Mouse (Mus musculus): Measurements from ENCODE around the gene Erc2. TPM values are rescaled to one million over a fixed set of nuclear protein-coding genes. Genes with fewer than 3 reads are reported as not detected.

Erc2 gene
- polyA plus RNA-seq, 1 experiment from 2014 or later, result 2.7 TPM

DNA sequence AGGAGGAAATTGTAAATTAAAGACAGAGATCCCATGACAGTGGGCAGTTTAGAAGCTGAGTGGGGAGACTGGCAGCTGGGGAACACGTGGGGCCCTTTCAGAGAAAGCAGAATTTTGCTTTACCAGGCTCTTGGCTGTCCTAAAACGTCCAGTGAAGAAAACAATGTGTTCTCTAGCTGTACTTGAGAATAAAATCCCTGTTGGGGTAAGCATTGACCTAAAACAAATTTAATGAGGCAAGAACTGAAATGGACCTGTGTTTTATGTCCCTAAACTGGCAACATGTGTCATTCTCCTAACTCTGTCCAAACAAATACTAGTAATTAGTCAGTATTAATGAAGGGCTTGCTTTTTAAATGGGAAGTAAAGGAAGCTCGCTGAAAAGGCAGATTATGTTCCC is 617.9 kb downstream of the Erc2 start:
- H3K27me3 ChIP-seq (ENCODE audit: control insufficient read depth, insufficient read depth, low read length), result no peaks in the 10 kb centered on the region
- H3K36me3 ChIP-seq (ENCODE audit: control insufficient read depth, insufficient read depth, low read length), result no peaks in the 10 kb centered on the region
- H3K4me1 ChIP-seq (ENCODE audit: control insufficient read depth, insufficient read depth, low read length), result no peaks in the 10 kb centered on the region
- no peak overlapping the region for H3K9ac ChIP-seq (ENCODE audit: low read length)
- no peaks in the 10 kb centered on the region for H3K9me3 ChIP-seq (replicated peaks; ENCODE audit: control insufficient read depth, low read length)
- no peak for ATAC-seq (ENCODE audit: insufficient read depth, low FRiP score)
- no peak overlapping the region for H3K4me2 ChIP-seq (ENCODE audit: low read depth, low read length)
- H3K27ac ChIP-seq (ENCODE audit: low read length), result no peak overlapping the region
- WGBS, result 38% methylated on average over 3 of the region's 3 CpGs
- H3K4me3 ChIP-seq (replicated peaks; ENCODE audit: low read length), result no peak overlapping the region

DNA sequence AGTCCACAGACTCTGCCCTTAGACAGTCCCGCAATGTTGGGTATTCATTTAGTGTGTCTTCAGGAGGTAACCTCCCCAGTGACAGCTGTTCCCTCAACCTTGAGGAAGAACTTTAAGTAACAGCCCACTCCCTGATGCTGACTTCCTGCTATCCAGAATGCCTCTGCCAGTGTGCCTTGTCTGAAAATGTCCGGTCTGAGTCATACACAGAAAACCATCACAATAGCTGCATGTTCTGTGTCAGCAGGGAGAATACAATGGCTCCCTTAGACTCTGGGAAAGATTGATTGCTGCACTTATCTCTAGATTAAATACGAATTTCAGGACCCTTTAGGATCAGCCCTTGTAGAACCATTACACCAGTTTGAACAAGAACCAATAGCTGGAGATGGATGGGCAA is 620.5 kb downstream of the Erc2 start:
- H3K4me2 ChIP-seq (ENCODE audit: low read depth, low read length), result no peak overlapping the region
- H3K36me3 ChIP-seq (ENCODE audit: control insufficient read depth, insufficient read depth, low read length), result no peaks in the 10 kb centered on the region
- H3K4me1 ChIP-seq (ENCODE audit: control insufficient read depth, insufficient read depth, low read length), result no peaks in the 10 kb centered on the region
- no peaks in the 10 kb centered on the region for H3K9me3 ChIP-seq (replicated peaks; ENCODE audit: control insufficient read depth, low read length)
- no peaks in the 10 kb centered on the region for H3K27me3 ChIP-seq (ENCODE audit: control insufficient read depth, insufficient read depth, low read length)
- H3K4me3 ChIP-seq (replicated peaks; ENCODE audit: low read length), result no peak overlapping the region
- no peak overlapping the region for H3K27ac ChIP-seq (ENCODE audit: low read length)
- ATAC-seq (ENCODE audit: insufficient read depth, low FRiP score), result no peak
- no peak overlapping the region for H3K9ac ChIP-seq (ENCODE audit: low read length)
- WGBS, result 47% methylated on average over 3 of the region's 3 CpGs

- no peaks in the 10 kb centered on the region for H3K27me3 ChIP-seq (ENCODE audit: control insufficient read depth, insufficient read depth, low read length)
- H3K4me3 ChIP-seq (replicated peaks; ENCODE audit: low read length), result no peak overlapping the region
- no peaks in the 10 kb centered on the region for H3K36me3 ChIP-seq (ENCODE audit: control insufficient read depth, insufficient read depth, low read length)
- H3K4me2 ChIP-seq (ENCODE audit: low read depth, low read length), result no peak overlapping the region
- no peaks in the 10 kb centered on the region for H3K9me3 ChIP-seq (replicated peaks; ENCODE audit: control insufficient read depth, low read length)
- no peak for ATAC-seq (ENCODE audit: insufficient read depth, low FRiP score)
- no peaks in the 10 kb centered on the region for H3K4me1 ChIP-seq (ENCODE audit: control insufficient read depth, insufficient read depth, low read length)
- 84% methylated on average over 4 of the region's 4 CpGs for whole genome bisulfite sequencing
- no peak overlapping the region for H3K27ac ChIP-seq (ENCODE audit: low read length)
- H3K9ac ChIP-seq (ENCODE audit: low read length), result no peak overlapping the region
Observed at GRCm38 (mm10) chr14:28243474-28243873, 621.2 kb downstream of the Erc2 start.

DNA sequence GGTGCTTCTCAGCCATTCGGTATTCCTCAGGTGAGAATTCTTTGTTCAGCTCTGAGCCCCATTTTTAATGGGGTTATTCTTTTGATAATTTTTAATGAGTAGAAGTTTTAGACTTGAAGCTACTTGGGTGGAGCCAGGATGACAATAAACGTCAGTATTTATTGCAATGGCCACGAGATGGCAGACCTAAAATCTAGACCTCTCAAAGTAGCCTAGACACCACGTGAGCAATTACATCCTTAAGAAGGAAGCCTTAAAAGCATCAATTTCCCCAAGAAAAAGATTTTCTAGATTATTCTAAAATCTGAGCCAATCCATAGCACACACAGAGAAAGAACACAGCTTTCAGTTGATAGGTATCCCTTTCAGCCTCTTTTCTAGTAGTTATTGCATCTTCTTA is 640.5 kb downstream of the Erc2 start:
- Histone ChIP-seq H3K9me3 (replicated peaks; ENCODE audit: control insufficient read depth, low read length) (no peaks in the 10 kb centered on the region), H3K36me3 (ENCODE audit: control insufficient read depth, insufficient read depth, low read length) (no peaks in the 10 kb centered on the region), H3K4me3 (replicated peaks; ENCODE audit: low read length) (no peak overlapping the region), H3K9ac (ENCODE audit: low read length) (no peak overlapping the region), H3K27me3 (ENCODE audit: control insufficient read depth, insufficient read depth, low read length) (no peaks in the 10 kb centered on the region), H3K4me2 (ENCODE audit: low read depth, low read length) (no peak overlapping the region), H3K27ac (ENCODE audit: low read length) (no peak overlapping the region), H3K4me1 (ENCODE audit: control insufficient read depth, insufficient read depth, low read length) (no peaks in the 10 kb centered on the region)
- no peak for ATAC-seq (ENCODE audit: insufficient read depth, low FRiP score)
- WGBS, result 52% methylated on average over 4 of the region's 4 CpGs

DNA sequence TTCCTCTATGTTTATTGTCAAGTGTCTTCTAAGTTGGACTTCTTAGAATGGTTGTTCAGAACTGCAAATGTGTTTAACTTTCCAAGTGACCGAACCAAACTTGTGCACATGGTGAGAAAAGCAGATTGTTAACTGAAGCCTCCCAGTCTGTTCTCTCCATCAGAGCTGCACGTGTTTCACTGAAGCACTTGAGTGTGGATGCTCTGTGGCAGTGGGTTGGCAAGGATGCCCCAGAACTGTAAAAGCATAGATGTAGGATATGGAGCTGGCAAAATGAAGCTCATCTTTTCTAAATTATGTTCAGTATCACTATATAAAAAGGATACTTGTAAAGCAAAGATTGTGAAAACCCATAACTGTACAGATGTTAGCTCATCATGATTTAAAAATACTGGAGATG is 645.1 kb downstream of the Erc2 start:
- no peaks in the 10 kb centered on the region for H3K4me1 ChIP-seq (ENCODE audit: control insufficient read depth, insufficient read depth, low read length)
- WGBS, result 59% methylated on average over 2 of the region's 2 CpGs
- ATAC-seq (ENCODE audit: insufficient read depth, low FRiP score), result no peak
- no peaks in the 10 kb centered on the region for H3K27me3 ChIP-seq (ENCODE audit: control insufficient read depth, insufficient read depth, low read length)
- H3K9ac ChIP-seq (ENCODE audit: low read length), result no peak overlapping the region
- H3K36me3 ChIP-seq (ENCODE audit: control insufficient read depth, insufficient read depth, low read length), result no peaks in the 10 kb centered on the region
- H3K4me2 ChIP-seq (ENCODE audit: low read depth, low read length), result no peak overlapping the region
- H3K27ac ChIP-seq (ENCODE audit: low read length), result no peak overlapping the region
- H3K4me3 ChIP-seq (replicated peaks; ENCODE audit: low read length), result no peak overlapping the region
- H3K9me3 ChIP-seq (replicated peaks; ENCODE audit: control insufficient read depth, low read length), result no peaks in the 10 kb centered on the region

- no peaks in the 10 kb centered on the region for H3K36me3 ChIP-seq (ENCODE audit: control insufficient read depth, insufficient read depth, low read length)
- no peak overlapping the region for H3K27ac ChIP-seq (ENCODE audit: low read length)
- H3K4me2 ChIP-seq (ENCODE audit: low read depth, low read length), result no peak overlapping the region
- H3K4me3 ChIP-seq (replicated peaks; ENCODE audit: low read length), result no peak overlapping the region
- H3K9me3 ChIP-seq (replicated peaks; ENCODE audit: control insufficient read depth, low read length), result no peaks in the 10 kb centered on the region
- 84% methylated on average over 8 of the region's 8 CpGs for WGBS
- no peak for ATAC-seq (ENCODE audit: insufficient read depth, low FRiP score)
- no peaks in the 10 kb centered on the region for H3K27me3 ChIP-seq (ENCODE audit: control insufficient read depth, insufficient read depth, low read length)
- H3K9ac ChIP-seq (ENCODE audit: low read length), result no peak overlapping the region
- no peaks in the 10 kb centered on the region for H3K4me1 ChIP-seq (ENCODE audit: control insufficient read depth, insufficient read depth, low read length)
Observed at GRCm38 (mm10) chr14:28271846-28272245, 649.6 kb downstream of the Erc2 start.

DNA sequence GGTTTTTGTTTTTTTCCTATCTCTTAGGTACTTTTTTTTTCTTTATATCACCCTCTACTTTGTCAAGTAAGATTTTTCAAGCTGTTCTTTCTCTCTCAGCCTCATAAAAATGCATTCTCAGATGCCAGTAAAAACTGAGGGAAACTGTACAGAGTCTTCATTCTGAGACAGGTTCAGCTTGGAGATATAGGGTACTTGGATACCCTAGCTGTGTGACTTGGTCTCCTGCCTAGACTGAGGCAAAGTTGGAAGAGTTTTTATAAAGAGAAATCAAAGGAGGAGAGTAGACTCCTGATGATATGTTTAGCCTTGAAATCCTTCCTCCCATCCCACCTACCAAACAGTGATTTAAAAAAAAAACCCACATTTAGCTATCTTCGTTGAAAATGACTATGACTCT is 651.4 kb downstream of the Erc2 start:
- no peaks in the 10 kb centered on the region for H3K27me3 ChIP-seq (ENCODE audit: control insufficient read depth, insufficient read depth, low read length)
- H3K4me3 ChIP-seq (replicated peaks; ENCODE audit: low read length), result no peak overlapping the region
- no peak overlapping the region for H3K9ac ChIP-seq (ENCODE audit: low read length)
- WGBS, result 76% methylated on average over 1 of the region's 1 CpGs
- H3K9me3 ChIP-seq (replicated peaks; ENCODE audit: control insufficient read depth, low read length), result no peaks in the 10 kb centered on the region
- H3K4me1 ChIP-seq (ENCODE audit: control insufficient read depth, insufficient read depth, low read length), result no peaks in the 10 kb centered on the region
- H3K27ac ChIP-seq (ENCODE audit: low read length), result no peak overlapping the region
- no peak overlapping the region for H3K4me2 ChIP-seq (ENCODE audit: low read depth, low read length)
- H3K36me3 ChIP-seq (ENCODE audit: control insufficient read depth, insufficient read depth, low read length), result no peaks in the 10 kb centered on the region
- ATAC-seq (ENCODE audit: insufficient read depth, low FRiP score), result no peak

GRCm38 (mm10) chr14:28274826-28275225 is 652.6 kb downstream of the Erc2 start:
- Histone ChIP-seq H3K36me3 (ENCODE audit: control insufficient read depth, insufficient read depth, low read length) (no peaks in the 10 kb centered on the region), H3K4me1 (ENCODE audit: control insufficient read depth, insufficient read depth, low read length) (no peaks in the 10 kb centered on the region), H3K9ac (ENCODE audit: low read length) (no peak overlapping the region), H3K4me3 (replicated peaks; ENCODE audit: low read length) (no peak overlapping the region), H3K4me2 (ENCODE audit: low read depth, low read length) (no peak overlapping the region), H3K9me3 (replicated peaks; ENCODE audit: control insufficient read depth, low read length) (no peaks in the 10 kb centered on the region), H3K27ac (ENCODE audit: low read length) (no peak overlapping the region), H3K27me3 (ENCODE audit: control insufficient read depth, insufficient read depth, low read length) (no peaks in the 10 kb centered on the region)
- ATAC-seq (ENCODE audit: insufficient read depth, low FRiP score), result no peak
- WGBS, result 70% methylated on average over 7 of the region's 7 CpGs

DNA sequence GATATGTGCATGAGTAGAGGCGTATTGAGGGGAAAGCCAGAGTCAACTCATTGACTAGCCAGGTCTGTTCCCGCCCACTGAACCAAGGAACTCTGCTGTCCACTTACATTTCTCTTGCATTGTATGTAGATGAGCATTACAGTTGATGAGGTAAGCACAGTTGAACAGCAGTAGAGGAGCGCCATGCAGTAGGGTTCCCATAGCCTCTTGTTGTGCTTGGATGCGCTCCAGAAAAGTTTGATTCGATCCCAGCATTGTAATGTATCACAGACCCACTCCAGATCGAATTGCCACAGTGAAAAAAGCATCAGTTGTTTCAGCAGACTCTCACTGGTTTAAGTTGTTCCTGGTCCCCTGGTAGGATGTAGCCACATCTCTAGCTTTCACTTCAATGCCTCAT is 656.7 kb downstream of the Erc2 start:
- H3K9ac ChIP-seq (ENCODE audit: low read length), result no peak overlapping the region
- H3K27ac ChIP-seq (ENCODE audit: low read length), result no peak overlapping the region
- H3K27me3 ChIP-seq (ENCODE audit: control insufficient read depth, insufficient read depth, low read length), result no peaks in the 10 kb centered on the region
- H3K36me3 ChIP-seq (ENCODE audit: control insufficient read depth, insufficient read depth, low read length), result no peaks in the 10 kb centered on the region
- H3K9me3 ChIP-seq (replicated peaks; ENCODE audit: control insufficient read depth, low read length), result no peaks in the 10 kb centered on the region
- WGBS, result 78% methylated on average over 6 of the region's 6 CpGs
- H3K4me3 ChIP-seq (replicated peaks; ENCODE audit: low read length), result no peak overlapping the region
- no peaks in the 10 kb centered on the region for H3K4me1 ChIP-seq (ENCODE audit: control insufficient read depth, insufficient read depth, low read length)
- no peak for ATAC-seq (ENCODE audit: insufficient read depth, low FRiP score)
- no peak overlapping the region for H3K4me2 ChIP-seq (ENCODE audit: low read depth, low read length)

GRCm38 (mm10) chr14:28280376-28280775 is 658.1 kb downstream of the Erc2 start:
- Histone ChIP-seq H3K4me2 (ENCODE audit: low read depth, low read length) (no peak overlapping the region), H3K27ac (ENCODE audit: low read length) (no peak overlapping the region), H3K36me3 (ENCODE audit: control insufficient read depth, insufficient read depth, low read length) (no peaks in the 10 kb centered on the region), H3K9ac (ENCODE audit: low read length) (no peak overlapping the region), H3K9me3 (replicated peaks; ENCODE audit: control insufficient read depth, low read length) (no peaks in the 10 kb centered on the region), H3K4me1 (ENCODE audit: control insufficient read depth, insufficient read depth, low read length) (no peaks in the 10 kb centered on the region), H3K4me3 (replicated peaks; ENCODE audit: low read length) (no peak overlapping the region), H3K27me3 (ENCODE audit: control insufficient read depth, insufficient read depth, low read length) (no peaks in the 10 kb centered on the region)
- 34% methylated on average over 1 of the region's 1 CpGs for WGBS
- ATAC-seq (ENCODE audit: insufficient read depth, low FRiP score), result no peak
